Mouse (Mus musculus): Measurements from ENCODE around the gene Olfml3. TPM values are rescaled to one million over a fixed set of nuclear protein-coding genes. Genes with fewer than 3 reads are reported as not detected.

The Olfml3 gene
- total and polyA plus RNA-seq, 2 experiments from 2014 or later = 10.6 to 20.5 TPM

DNA sequence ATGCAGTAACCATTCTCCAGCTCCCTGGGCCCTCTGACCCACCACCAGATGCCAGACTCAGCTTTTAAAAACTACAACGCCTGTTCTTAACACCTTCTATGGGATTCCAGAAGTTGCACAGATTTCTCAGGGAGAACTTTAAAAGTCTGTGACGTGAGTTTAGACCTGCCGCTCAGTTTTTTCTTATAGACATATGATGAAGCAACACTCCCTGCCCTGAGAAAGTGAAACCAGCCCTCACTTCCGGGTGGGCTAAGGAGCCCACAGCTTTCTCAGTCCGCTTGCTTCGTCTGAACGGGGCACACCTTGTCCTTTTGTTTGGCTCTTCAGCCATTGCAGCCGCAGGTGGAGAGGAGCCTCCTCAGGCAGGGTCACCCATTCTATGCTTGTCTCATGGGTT, 22.9 kb downstream of the Olfml3 start:
- H3K9me3 ChIP-seq (replicated peaks; ENCODE audit: control insufficient read depth, low read length) = no peaks in the 10 kb centered on the region
- DNase-seq (ENCODE audit: low spot score) = no peak
- TF ChIP-seq EP300 (IDR thresholded peaks at IDR 0.05; ENCODE audit: low read depth) = no peak
- TF ChIP-seq CTCF (IDR thresholded peaks at IDR 0.05; ENCODE audit: low read depth) = no peak
- H3K4me1 ChIP-seq (ENCODE audit: control insufficient read depth, insufficient read depth) = no peaks in the 10 kb centered on the region
- ATAC-seq (ENCODE audit: insufficient read depth, low read depth) = no peak
- H3K9ac ChIP-seq (replicated peaks; ENCODE audit: low read depth, low read length) = no peak overlapping the region
- WGBS = 78% methylated on average over 8 of the region's 8 CpGs
- no peak overlapping the region for H3K4me3 ChIP-seq (ENCODE audit: low read depth, low read length)
- no peaks in the 10 kb centered on the region for H3K36me3 ChIP-seq (replicated peaks; ENCODE audit: control insufficient read depth, insufficient read depth, low read length)
- H3K4me2 ChIP-seq (ENCODE audit: low read depth, low read length) = no peak overlapping the region
- H3K27ac ChIP-seq (ENCODE audit: low read depth) = no peak overlapping the region
- H3K27me3 ChIP-seq (ENCODE audit: control insufficient read depth, insufficient read depth, low read length) = no peaks in the 10 kb centered on the region

DNA sequence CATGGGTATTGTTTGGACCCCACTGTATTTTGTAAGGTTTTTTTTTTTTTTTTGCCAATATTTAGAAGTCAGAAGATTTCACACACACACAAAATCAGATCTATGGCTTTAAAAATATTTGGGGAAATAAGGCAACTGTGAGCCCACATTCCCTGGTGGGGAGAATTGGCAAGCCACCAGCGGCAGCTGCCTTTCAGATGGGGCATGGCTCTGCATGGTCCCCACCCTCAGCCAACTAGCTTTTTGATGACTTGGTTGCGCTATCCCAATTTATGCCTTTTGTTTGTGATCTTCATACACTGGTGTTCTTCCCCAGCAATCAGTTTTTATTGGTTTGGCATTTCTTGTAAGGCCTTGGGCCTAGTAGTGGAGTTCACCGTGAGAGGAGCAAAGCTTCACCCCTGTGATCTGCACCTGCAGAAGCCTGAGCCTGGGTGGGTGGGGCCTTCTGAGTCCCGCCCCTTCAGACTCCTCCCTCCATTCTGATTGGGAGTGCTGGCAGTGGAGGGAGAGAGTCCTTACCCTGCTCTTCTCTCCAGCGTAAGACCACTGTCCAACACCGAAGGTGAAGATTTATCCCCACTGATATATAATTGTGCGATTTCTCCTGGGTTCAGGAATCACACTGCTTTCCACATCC, 23.4 kb downstream of the Olfml3 start:
- H3K9ac ChIP-seq (replicated peaks; ENCODE audit: low read depth, low read length) = no peak overlapping the region
- no peaks in the 10 kb centered on the region for H3K36me3 ChIP-seq (replicated peaks; ENCODE audit: control insufficient read depth, insufficient read depth, low read length)
- TF ChIP-seq CTCF (IDR thresholded peaks at IDR 0.05; ENCODE audit: low read depth) (no peak), EP300 (IDR thresholded peaks at IDR 0.05; ENCODE audit: low read depth) (no peak)
- no peak overlapping the region for H3K4me2 ChIP-seq (ENCODE audit: low read depth, low read length)
- H3K4me3 ChIP-seq (ENCODE audit: low read depth, low read length) = no peak overlapping the region
- H3K9me3 ChIP-seq (replicated peaks; ENCODE audit: control insufficient read depth, low read length) = no peaks in the 10 kb centered on the region
- no peaks in the 10 kb centered on the region for H3K27me3 ChIP-seq (ENCODE audit: control insufficient read depth, insufficient read depth, low read length)
- H3K27ac ChIP-seq (ENCODE audit: low read depth) = no peak overlapping the region
- 61% methylated on average over 7 of the region's 7 CpGs for WGBS
- no peak for ATAC-seq (ENCODE audit: insufficient read depth, low read depth)
- DNase-seq (ENCODE audit: low spot score) = no peak
- no peaks in the 10 kb centered on the region for H3K4me1 ChIP-seq (ENCODE audit: control insufficient read depth, insufficient read depth)

DNA sequence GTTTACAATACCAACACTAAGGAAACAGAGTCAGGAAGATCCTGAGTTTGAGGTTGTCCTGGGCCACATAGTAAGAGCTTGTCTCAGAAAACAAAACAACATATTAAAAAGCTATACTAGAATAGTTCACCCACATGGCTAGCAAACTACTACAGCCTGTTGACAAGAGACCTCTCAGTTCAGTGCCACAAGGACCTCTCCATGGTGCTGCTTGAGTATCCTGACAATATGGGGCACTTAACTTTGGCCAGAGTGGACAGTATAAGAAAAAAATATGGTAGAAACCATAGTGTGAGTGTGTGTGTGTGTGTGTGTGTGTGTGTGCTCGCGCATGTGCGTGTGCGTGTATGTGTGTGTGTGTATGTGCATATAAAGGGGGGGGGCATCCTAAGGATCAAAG, 25.6 kb downstream of the Olfml3 start:
- no peaks in the 10 kb centered on the region for H3K9me3 ChIP-seq (replicated peaks; ENCODE audit: control insufficient read depth, low read length)
- no peak overlapping the region for H3K27ac ChIP-seq (ENCODE audit: low read depth)
- 92% methylated on average over 4 of the region's 4 CpGs for WGBS
- no peak for ATAC-seq (ENCODE audit: insufficient read depth, low read depth)
- no peak overlapping the region for H3K4me3 ChIP-seq (ENCODE audit: low read depth, low read length)
- TF ChIP-seq EP300 (IDR thresholded peaks at IDR 0.05; ENCODE audit: low read depth) (no peak), CTCF (IDR thresholded peaks at IDR 0.05; ENCODE audit: low read depth) (no peak)
- H3K36me3 ChIP-seq (replicated peaks; ENCODE audit: control insufficient read depth, insufficient read depth, low read length) = no peaks in the 10 kb centered on the region
- no peaks in the 10 kb centered on the region for H3K27me3 ChIP-seq (ENCODE audit: control insufficient read depth, insufficient read depth, low read length)
- DNase-seq (ENCODE audit: low spot score) = peak; percentile 24
- H3K4me2 ChIP-seq (ENCODE audit: low read depth, low read length) = no peak overlapping the region
- H3K9ac ChIP-seq (replicated peaks; ENCODE audit: low read depth, low read length) = no peak overlapping the region
- H3K4me1 ChIP-seq (ENCODE audit: control insufficient read depth, insufficient read depth) = no peaks in the 10 kb centered on the region

DNA sequence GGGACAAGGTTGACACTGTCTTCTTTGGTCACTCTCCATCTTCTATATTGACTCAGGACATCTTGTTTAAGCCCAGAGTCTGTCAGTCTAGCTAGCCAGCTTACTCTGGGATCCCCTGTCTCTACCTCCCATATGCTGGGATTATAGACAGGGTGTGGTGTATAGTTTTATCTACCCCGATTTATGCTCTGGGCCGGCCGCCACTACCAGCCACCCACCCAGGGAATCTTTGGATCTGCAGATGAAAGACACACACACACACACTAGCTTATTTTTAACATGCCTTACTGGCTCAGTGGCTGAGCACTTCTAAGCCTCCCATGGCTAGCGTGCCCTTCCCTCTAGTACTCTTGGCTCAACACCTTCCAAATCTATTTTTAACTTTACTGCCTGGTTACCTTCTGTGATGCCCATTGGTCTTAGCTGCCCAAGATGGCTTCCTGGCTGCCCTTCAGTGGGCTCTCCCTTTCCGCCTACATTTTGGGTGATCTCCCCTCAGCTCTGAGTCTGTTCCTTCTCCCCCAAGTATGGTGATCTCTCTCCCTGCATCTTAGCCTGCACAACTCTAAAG, 28.2 kb downstream of the Olfml3 start:
- H3K4me2 ChIP-seq (ENCODE audit: low read depth, low read length) = no peak overlapping the region
- H3K4me3 ChIP-seq (ENCODE audit: low read depth, low read length) = no peak overlapping the region
- 34% methylated on average over 5 of the region's 5 CpGs for WGBS
- no peak overlapping the region for H3K27ac ChIP-seq (ENCODE audit: low read depth)
- H3K27me3 ChIP-seq (ENCODE audit: control insufficient read depth, insufficient read depth, low read length) = no peaks in the 10 kb centered on the region
- no peaks in the 10 kb centered on the region for H3K36me3 ChIP-seq (replicated peaks; ENCODE audit: control insufficient read depth, insufficient read depth, low read length)
- TF ChIP-seq EP300 (IDR thresholded peaks at IDR 0.05; ENCODE audit: low read depth) (no peak), CTCF (IDR thresholded peaks at IDR 0.05; ENCODE audit: low read depth) (no peak)
- DNase-seq (ENCODE audit: low spot score) (no peak), ATAC-seq (ENCODE audit: insufficient read depth, low read depth) (no peak)
- H3K9ac ChIP-seq (replicated peaks; ENCODE audit: low read depth, low read length) = no peak overlapping the region
- H3K4me1 ChIP-seq (ENCODE audit: control insufficient read depth, insufficient read depth) = no peaks in the 10 kb centered on the region
- no peaks in the 10 kb centered on the region for H3K9me3 ChIP-seq (replicated peaks; ENCODE audit: control insufficient read depth, low read length)

DNA sequence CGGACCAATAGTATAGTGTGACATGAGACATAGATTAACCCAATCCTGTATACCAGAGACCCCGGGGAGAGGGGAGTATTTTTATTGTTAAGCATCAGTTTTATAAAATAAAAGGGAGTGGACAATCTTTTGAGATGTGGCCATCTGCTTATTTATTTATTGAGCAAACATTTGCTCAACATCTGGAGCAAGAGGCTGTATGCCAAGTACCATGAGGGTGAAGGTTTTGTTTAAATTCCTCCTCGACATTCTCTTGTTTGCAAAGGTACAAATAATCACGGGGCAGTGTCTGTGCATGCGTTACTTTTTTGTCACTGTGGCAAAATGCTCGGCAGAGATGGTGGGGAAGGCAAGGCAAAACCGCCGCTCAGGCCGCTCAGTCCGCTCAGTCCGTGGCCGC, 32.4 kb downstream of the Olfml3 start:
- Histone ChIP-seq H3K27ac (ENCODE audit: low read depth) (no peak overlapping the region), H3K9me3 (replicated peaks; ENCODE audit: control insufficient read depth, low read length) (no peaks in the 10 kb centered on the region), H3K9ac (replicated peaks; ENCODE audit: low read depth, low read length) (no peak overlapping the region), H3K36me3 (replicated peaks; ENCODE audit: control insufficient read depth, insufficient read depth, low read length) (no peaks in the 10 kb centered on the region), H3K4me3 (ENCODE audit: low read depth, low read length) (no peak overlapping the region), H3K27me3 (ENCODE audit: control insufficient read depth, insufficient read depth, low read length) (no peaks in the 10 kb centered on the region), H3K4me1 (ENCODE audit: control insufficient read depth, insufficient read depth) (no peaks in the 10 kb centered on the region), H3K4me2 (ENCODE audit: low read depth, low read length) (no peak overlapping the region)
- ATAC-seq (ENCODE audit: insufficient read depth, low read depth) (no peak), DNase-seq (ENCODE audit: low spot score) (no peak)
- TF ChIP-seq CTCF (IDR thresholded peaks at IDR 0.05; ENCODE audit: low read depth) (no peak), EP300 (IDR thresholded peaks at IDR 0.05; ENCODE audit: low read depth) (no peak)
- WGBS = 84% methylated on average over 12 of the region's 12 CpGs

DNA sequence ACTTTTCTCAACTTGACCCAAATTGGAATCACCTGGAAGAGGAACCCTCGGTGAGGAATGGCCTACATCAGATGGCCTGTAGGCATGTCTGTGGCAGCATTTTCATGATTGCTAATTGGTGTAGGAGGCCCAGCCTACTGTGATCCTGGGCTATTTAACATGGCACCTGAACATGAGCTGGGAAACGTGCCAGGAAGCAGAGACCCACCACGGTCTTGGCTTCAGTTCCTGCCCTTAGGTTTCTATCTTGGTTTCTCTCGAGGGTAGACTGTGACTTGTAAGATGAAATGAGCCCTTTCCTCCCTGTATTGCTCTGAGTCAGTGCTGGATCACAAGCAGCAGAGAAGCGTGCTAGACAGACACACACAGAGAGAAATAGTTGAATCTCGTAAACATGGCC, 33.1 kb downstream of the Olfml3 start:
- no peak for ATAC-seq (ENCODE audit: insufficient read depth, low read depth)
- WGBS = 52% methylated on average over 6 of the region's 6 CpGs
- H3K4me2 ChIP-seq (ENCODE audit: low read depth, low read length) = no peak overlapping the region
- no peaks in the 10 kb centered on the region for H3K9me3 ChIP-seq (replicated peaks; ENCODE audit: control insufficient read depth, low read length)
- no peaks in the 10 kb centered on the region for H3K27me3 ChIP-seq (ENCODE audit: control insufficient read depth, insufficient read depth, low read length)
- H3K4me1 ChIP-seq (ENCODE audit: control insufficient read depth, insufficient read depth) = no peaks in the 10 kb centered on the region
- DNase-seq (ENCODE audit: low spot score) = no peak
- TF ChIP-seq EP300 (IDR thresholded peaks at IDR 0.05; ENCODE audit: low read depth) (no peak), CTCF (IDR thresholded peaks at IDR 0.05; ENCODE audit: low read depth) (no peak)
- no peak overlapping the region for H3K9ac ChIP-seq (replicated peaks; ENCODE audit: low read depth, low read length)
- no peak overlapping the region for H3K4me3 ChIP-seq (ENCODE audit: low read depth, low read length)
- H3K36me3 ChIP-seq (replicated peaks; ENCODE audit: control insufficient read depth, insufficient read depth, low read length) = no peaks in the 10 kb centered on the region
- no peak overlapping the region for H3K27ac ChIP-seq (ENCODE audit: low read depth)
